Mouse (Mus musculus): Measurements from ENCODE around the gene Spata45.

GRCm38 (mm10) chr1:191037999-191038398 lies 1.6 kb downstream of the Spata45 start:
- TF ChIP-seq CTCF (IDR thresholded peaks at IDR 0.05; ENCODE audit: low read depth): no peak
- no peak for TF ChIP-seq EP300 (IDR thresholded peaks at IDR 0.05; ENCODE audit: low read depth)
